Mouse (Mus musculus) fat pad, adult 2 months (tissue): ENCODE measurements around the gene Tepsin.
A peak's percentile ranks its signal among the peaks of the same experiment; 100 is the strongest.

Experiments used
- DNase-seq: peaks from one replicate; pipeline ENCODE4 v3.0.0-alpha.2; 2011; ENCODE audit warnings: low read depth, low spot score; ENCODE audit errors: extremely low read depth

Tepsin gene

DNA sequence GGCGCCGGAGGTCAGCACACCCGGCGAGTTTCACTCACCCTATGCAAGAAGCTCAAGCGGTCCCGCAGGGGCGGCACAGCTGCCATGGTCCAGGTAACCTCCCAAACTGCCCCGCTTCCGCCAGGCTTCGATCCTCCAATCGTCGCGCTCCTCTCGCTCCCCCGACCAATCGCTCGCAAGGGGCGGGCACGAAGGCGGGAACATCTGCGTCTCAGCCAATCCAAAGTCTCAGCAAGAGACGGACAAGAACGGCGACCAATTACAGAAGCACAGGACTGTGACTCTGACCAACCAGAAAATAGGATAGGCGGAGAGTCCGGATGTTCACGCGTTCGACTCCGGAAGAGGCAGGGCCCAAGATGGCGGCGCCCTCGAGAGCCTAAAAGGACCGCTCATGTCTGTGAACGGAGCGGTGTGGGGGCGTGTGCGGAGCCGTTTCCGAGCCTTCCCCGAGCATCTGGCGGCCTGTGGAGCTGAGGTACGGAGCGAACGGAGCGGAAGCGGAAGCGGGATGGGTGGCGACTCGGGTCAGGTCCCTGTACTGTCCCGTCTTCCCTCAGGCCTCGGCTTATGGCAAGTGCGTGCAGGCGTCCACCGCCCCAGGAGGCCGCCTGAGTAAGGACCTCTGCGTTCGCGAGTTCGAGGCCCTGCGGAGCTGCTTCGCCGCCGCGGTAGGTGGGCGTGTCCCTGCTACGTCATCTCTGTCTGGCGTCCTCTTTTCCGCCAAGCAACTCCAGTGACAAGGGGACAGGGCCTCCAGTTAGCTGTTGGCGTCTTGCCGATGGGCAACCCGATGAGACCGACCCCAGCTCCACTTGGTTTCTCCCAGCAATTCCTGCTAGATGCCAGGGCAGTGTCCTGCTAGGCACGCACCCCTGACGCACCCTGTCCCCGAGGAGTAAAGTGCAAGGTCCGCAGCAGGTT lies at the start of gene Tepsin, which contains the start of gene Ndufaf8:
Gene Tepsin, minus strand, starts transcription at position 144 of the 924 bp plus-strand sequence.
Gene Ndufaf8, plus strand, starts transcription at position 341 of the 924 bp plus-strand sequence.
- DNase-seq, result peak; percentile 82

GRCm38 (mm10) chr11:120143708-120144497 lies 45.4 kb upstream of the Tepsin start:
- DNase-seq, result no peak

DNA sequence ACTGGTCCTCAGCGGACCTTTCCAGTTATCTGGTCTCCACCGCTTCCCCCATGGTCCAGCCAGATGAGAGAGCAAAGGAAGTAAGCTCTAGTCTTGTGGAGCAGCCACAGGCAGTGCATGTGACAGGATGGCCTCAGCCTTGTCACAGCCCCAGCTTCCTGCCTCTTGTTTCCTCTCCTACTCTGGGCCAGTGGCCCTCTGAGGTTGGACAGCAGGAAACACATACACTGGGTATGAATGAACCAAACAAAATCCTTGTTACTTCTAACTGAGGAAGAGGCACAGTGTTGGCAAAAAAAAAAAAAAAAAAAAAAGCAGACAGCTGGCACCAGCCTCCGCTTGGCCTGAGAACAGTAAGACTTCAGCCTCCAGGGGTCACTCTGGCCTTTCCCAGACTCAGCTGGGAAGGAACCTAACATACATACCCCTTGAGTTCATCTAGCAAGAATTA lies 44.1 kb upstream of the Tepsin start:
- DNase-seq, result no peak

DNA sequence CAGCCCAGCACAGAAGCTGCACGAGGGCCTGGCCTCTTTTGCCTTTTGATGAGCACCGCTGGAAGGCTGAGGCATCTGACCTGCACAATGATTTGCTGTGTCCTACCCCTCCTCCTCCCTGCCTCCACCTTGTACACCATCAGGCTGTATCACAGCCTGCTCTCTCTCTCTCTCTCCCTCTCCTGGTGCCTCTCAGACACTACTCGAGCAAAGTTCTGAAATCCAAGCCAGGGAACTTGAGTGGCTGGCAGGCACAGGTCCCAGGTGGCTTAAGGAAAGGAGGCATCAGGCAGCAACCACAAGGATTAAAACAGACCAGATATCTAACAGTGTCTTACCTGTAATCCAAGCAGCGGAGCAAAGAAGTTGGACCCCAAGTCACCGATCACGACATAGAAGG lies 41.7 kb upstream of the Tepsin start:
- DNase-seq, result no peak

DNA sequence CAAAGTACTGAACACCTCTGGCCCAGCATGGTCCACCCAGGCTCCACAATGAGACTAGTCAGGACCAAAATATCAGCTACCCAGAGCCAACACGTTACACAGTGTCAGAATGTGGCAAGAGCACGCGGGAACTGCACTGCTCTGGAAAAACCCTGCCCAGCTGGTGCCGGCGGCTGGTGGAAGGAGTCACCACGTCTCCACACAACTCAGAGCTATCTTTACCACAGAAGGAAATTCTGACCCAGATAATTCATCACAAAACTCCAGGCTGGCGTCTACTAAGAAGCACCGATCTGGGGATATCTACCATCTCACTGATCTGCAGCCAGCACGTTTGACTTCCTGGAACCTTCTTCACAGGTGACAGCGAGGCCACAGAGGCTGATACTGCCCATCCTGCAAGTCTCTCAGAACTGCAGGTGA lies 40.8 kb upstream of the Tepsin start:
- no peak for DNase-seq

DNA sequence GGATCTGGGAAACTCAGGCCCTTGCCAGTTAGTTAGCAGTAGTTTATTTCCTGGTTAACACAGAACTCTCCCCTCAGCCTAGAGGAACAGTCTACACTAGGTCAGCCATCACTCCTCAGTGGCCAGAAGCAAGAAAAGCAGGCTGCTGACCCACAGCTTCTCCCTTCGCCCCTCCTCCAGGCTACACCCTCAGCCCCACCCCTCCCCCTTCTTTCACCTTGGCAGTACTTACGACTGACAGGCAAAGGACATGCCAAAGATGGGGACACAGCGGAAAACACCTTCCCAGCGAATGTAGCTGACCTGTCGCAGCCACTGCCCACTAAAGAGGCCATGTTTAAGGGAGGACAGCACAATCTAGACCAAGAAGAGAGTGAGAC lies 39.1 kb upstream of the Tepsin start:
- DNase-seq, result no peak

DNA sequence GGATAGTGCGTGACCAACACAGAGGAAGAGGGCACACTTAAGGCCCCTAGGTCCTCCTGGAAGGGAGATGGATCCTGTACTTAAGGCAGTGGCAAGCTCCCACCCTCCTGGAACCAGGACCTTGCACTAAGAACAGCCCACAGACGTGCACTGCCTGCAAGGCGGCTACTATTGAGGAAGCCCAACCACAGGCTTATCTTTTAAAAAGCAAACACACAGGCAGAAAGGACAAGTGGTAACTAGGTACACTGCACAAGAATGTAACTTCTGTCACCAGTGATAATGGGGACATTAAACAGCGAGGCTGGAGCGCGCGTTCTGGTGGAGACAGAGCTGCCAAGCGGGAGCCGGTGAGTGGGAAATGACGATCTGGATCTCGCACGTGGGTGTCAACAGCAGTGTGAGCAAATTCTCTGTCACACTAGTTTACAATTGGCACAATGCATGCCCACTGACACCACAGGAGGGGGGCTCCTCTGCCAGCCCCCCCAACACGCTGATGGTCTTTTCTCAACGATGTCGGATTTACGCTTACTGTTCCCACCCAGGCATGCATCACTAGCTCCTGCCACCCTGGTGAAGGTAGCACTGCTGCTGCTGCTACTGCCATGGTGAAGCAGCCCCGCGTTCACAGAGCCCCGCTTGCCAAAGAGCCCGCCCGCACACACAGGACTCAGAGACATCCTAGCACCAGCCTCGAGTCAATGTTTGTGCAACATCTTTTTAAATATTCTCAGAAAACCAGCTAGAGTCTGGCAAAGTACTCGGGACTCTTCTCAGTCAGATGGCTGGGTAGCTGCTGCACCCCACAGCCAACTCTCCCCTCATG lies 38.5 kb upstream of the Tepsin start:
- DNase-seq, result no peak

DNA sequence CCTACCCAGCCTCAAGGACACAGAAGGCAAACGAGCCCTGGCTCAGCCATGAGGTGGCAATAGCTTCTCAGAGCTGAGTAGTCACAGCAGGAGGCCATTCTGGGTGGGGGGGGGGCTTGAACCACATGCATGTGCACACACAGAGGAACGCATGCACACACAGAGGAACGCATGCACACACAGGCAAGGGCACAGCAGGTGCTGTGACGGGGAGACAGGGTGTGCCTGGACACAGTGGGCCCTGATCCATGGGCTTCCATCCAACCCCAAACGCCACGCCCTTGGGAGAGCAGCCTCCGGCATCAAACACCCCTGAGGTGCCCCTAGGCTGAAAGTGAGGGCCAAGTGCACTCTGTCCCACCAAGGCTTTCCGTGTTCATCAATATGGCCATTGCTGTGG lies 37.7 kb upstream of the Tepsin start:
- no peak for DNase-seq

- DNase-seq, result no peak
Observed at GRCm38 (mm10) chr11:120134847-120135530, 36.5 kb upstream of the Tepsin start.

DNA sequence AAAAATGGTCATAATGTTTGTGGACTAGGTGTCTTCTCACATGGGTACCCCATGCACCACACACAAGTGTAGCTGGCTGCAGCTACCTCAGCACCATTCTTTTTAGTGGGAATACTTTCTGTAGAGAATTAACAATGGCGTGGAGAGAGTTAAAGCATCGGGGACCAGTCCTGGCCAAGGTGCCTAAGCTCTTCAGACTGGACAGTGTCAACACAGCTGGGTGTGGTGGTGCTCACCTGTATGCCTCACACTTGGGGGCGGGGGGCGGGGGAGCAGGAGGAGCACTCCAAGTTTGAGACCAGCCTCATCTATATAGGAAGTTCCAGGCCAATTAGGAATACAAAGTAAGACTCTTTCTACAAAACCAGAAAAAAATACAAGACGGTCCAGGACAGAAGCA lies 35.6 kb upstream of the Tepsin start:
- DNase-seq, result no peak

GRCm38 (mm10) chr11:120129281-120129680 lies 30.8 kb upstream of the Tepsin start:
- DNase-seq, result no peak

GRCm38 (mm10) chr11:120126845-120127244 lies 28.3 kb upstream of the Tepsin start:
- no peak for DNase-seq

- DNase-seq, result no peak
Observed at GRCm38 (mm10) chr11:120122126-120122525, 23.6 kb upstream of the Tepsin start.

- DNase-seq, result no peak
Observed at GRCm38 (mm10) chr11:120120642-120121420, 22.3 kb upstream of the Tepsin start.

DNA sequence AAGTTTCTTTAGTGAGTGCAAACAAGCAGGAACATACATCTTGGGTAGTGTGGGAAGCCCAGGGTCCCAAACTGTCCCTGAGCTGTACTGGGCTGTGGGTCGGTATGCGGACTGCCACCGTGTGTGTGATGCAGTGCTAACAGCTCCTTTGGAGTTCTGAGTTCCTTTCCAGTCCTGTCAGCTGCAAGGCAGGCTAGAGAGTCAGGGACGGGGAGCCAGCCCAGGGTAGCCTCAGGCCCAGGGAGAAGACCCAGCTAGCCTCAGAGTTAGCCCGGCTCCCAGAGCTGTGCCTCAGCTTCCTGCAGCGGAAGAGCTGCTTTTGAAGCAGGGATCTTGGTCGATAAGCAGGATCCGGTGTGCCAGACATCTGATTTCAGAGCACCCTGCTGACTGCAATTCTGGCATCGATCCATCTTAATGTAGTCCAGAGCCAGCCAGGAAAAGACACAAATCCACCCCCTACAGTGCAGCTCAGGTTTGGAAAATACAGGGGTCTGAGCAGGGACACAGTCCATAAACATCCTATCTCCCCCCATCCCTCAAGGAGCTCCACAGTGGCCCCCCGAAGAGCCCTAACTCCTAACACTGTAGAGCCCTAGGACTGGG lies 21.5 kb upstream of the Tepsin start:
- DNase-seq, result no peak

DNA sequence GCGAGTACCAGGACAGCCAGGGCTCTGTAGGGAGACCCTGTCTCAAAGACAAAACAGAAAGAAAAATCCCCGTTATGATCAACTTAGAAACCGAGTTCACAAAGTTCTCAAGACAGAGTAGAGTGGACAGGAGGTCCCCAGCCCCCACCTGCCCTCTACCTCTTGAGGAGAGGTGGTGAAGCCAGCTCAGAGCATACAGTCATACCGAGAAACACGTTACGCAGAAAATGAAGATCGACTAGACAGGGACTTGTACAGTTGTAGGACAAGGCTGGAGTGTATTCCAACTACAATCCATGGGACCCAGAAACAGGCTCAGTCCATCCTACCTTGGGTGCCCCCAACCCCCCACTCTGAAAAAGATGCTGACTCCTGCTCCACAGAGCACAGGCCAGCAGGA lies 20.6 kb upstream of the Tepsin start:
- DNase-seq, result no peak

- no peak for DNase-seq
Observed at GRCm38 (mm10) chr11:120117626-120118025, 19.1 kb upstream of the Tepsin start.

DNA sequence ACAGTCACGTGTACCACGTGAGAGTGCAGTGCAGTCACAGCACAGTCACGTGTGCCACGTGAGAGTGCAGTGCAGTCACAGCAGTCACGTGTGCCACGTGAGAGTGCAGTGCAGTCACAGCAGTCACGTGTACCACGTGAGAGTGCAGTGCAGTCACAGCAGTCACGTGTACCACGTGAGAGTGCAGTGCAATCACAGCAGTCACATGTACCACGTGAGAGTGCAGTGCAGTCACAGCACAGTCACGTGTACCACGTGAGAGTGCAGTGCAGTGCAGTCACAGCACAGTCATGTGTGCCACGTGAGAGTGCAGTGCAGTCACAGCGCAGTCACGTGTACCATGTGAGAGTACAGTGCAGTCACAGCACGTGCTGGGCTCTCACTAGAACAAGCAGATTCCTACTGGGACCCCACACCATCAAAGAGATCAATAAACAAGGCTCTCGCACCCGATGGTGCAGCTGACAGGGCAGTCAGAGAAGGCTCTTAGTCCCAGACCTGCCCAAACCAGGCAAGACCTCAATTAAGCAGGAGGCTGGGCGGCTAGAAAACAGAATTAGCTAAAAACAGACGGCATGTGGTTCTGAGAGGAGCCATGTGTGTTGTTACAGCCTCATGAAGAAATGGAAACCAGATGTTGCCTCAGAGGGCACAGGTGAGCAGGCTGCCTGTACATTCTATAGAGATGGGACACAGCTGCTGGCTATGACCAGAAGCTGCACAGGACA lies 16.1 kb upstream of the Tepsin start:
- DNase-seq, result no peak

DNA sequence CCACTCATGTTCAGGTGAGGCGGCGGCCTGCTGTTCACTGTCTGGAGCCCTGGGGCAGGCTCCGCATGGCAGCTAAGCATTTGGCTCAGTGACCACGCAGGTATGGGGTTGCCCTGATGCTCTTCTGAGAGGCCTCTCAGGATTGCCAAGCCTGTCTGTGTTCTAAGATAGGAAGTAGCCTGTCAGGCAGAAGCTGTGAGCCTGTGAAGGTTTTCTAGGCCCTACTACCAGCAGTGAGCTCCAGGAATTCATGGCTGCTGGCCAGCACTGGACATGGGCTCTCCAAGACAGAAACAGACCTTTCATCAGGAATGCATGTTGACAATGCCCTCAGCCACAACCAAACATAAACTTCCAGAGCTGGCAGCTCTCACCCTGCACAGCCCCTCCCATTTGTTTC lies 13.6 kb upstream of the Tepsin start:
- DNase-seq, result no peak
